Mouse (Mus musculus): ENCODE results near the gene Hsd3b2. TPM values are rescaled to one million over a fixed set of nuclear protein-coding genes. Genes with fewer than 3 reads are reported as not detected.
"Not testable (repeated sequence)": the region's sequence is repeated elsewhere in the genome, so short reads cannot be mapped to it uniquely, and the experiment has no call there.

The Hsd3b2 gene
- polyA plus RNA-seq (2016; fragmentation: Nextera tagmentation; extraction: Ambion mirVana), result 0.08 TPM in 1 of 2 replicates, not detected in the other

DNA sequence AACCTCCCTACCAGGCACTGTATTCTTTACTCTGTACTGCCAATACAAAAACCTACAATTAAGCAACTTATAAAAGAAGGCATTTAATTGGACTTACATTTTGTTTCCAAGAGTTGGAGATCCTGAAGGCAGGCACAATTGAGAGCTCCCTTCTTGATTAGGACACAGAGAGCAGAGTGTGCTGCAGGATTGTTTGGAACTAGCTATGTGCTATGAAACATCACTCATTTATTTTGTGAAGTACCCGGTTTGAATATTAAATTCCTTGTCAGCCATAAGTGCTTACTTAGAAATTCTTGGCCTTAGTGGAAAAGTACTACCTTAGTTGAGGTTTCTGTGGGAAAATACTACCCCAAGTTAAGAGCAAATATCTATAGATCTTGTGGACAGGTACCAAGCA is at the start of gene Hsd3b2:
TSS of gene Hsd3b2 (minus strand) at position 168 of the 400 bp plus-strand sequence.
- H3K36me3 ChIP-seq (replicated peaks), result no peaks in the 10 kb centered on the region
- H3K27me3 ChIP-seq (replicated peaks; ENCODE audit: low read depth, poor library complexity, severe bottlenecking), result no peaks in the 10 kb centered on the region
- H3K4me3 ChIP-seq, result no peak within 1 kb of the TSS
- no peak within 1 kb of the TSS for H3K27ac ChIP-seq (replicated peaks)
- no peak for DNase-seq (ENCODE audit: low spot score)
- no peaks in the 10 kb centered on the region for H3K4me1 ChIP-seq
- H3K9me3 ChIP-seq, result no peaks in the 10 kb centered on the region
- whole genome bisulfite sequencing, result 79% methylated on average over 1 of the region's 1 CpGs

DNA sequence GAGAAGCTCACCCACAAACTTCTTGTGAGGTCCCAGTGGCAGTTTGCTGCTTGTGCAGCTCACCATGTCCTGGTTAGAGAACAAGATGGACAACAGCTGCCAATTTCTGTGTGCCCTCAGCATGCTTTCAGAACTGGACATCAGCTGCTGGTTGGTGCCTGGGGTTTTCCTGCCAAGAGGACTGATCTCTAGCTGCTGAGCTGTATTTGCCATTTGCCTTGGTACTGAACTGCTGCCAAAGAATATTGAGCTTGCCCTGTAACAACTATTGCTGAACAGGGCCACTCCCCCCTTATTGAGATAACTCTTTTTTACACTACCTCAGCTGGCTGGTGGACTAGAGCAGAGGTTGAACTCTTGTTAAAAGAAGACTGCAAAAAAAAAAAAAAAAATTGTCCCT is 39.8 kb upstream of the Hsd3b2 start:
- Histone ChIP-seq H3K27me3 (replicated peaks; ENCODE audit: low read depth, poor library complexity, severe bottlenecking) (no peaks in the 10 kb centered on the region), H3K4me1 (no peaks in the 10 kb centered on the region), H3K4me3 (no peak overlapping the region), H3K9me3 (no peaks in the 10 kb centered on the region), H3K27ac (replicated peaks) (no peak overlapping the region), H3K36me3 (replicated peaks) (no peaks in the 10 kb centered on the region)
- no peak for DNase-seq (ENCODE audit: low spot score)

DNA sequence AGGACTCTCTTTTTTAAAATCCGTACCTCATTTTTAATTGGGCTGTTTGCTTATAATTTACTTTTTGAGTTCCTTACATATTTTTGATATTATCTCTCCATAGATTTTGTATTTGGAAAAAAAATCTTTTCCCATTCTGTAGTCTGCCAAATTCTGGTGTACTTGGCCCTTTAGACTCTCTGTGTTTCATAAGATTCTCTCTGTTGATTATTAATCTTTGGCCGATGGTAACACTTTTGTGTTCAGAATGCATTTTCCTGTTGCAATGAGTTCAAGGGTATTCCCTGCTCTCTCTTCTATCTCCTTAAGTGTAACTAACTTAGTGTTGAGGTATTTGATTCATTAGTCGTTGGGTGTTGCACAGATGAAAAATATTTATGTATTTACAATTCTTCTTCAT is 32.5 kb upstream of the Hsd3b2 start:
- no peaks in the 10 kb centered on the region for H3K9me3 ChIP-seq
- 85% methylated on average over 3 of the region's 3 CpGs for WGBS
- H3K27ac ChIP-seq (replicated peaks), result no peak overlapping the region
- no peaks in the 10 kb centered on the region for H3K36me3 ChIP-seq (replicated peaks)
- DNase-seq (ENCODE audit: low spot score), result no peak
- no peak overlapping the region for H3K4me3 ChIP-seq
- H3K27me3 ChIP-seq (replicated peaks; ENCODE audit: low read depth, poor library complexity, severe bottlenecking), result no peaks in the 10 kb centered on the region
- no peaks in the 10 kb centered on the region for H3K4me1 ChIP-seq

DNA sequence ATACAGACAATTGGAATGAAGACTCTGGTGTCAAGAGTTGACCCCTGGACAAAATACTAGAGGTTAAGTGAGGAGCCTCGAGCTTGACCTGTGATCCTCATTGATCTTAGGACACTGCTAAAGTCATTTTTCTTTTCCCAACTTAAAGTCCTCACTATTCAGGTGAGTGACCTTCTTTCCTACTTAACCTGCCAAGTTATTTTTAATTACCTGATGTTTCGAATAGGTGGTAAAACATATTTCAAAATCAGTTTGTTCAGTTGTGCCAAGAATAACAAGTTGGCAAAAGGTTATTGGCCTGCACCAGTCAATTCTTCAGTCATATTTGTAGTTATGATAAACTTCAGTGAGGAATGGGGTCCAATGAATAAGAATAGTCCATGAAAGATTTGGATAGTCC is 27.8 kb upstream of the Hsd3b2 start:
- Histone ChIP-seq H3K4me3 (no peak overlapping the region), H3K27me3 (replicated peaks; ENCODE audit: low read depth, poor library complexity, severe bottlenecking) (no peaks in the 10 kb centered on the region), H3K9me3 (no peaks in the 10 kb centered on the region), H3K27ac (replicated peaks) (no peak overlapping the region), H3K36me3 (replicated peaks) (no peaks in the 10 kb centered on the region), H3K4me1 (no peaks in the 10 kb centered on the region)
- DNase-seq (ENCODE audit: low spot score), result no peak
- WGBS, result 82% methylated on average over 2 of the region's 2 CpGs

DNA sequence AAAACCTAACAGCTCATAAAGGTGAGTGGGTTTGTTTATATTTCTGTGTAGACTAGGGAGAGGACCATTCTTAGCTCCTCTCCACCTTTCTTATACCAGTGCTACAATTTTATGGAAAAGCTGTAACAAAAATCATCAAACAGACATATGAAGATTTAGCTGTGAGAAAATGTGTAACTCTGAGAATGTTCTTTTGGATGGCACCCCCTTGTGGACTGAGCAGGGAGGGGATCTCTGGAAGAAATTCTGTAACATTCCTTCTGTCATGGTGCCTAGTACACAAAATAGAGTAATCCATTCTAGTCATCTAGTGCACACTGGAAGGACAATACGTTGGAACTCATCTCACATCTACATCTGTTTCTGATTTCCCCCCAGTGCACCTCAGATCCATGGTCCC is 16.7 kb upstream of the Hsd3b2 start:
- 73% methylated on average over 1 of the region's 1 CpGs for WGBS
- H3K36me3 ChIP-seq (replicated peaks); H3K9me3 ChIP-seq; DNase-seq (ENCODE audit: low spot score); H3K27ac ChIP-seq (replicated peaks); H3K4me1 ChIP-seq; H3K4me3 ChIP-seq; H3K27me3 ChIP-seq (replicated peaks; ENCODE audit: low read depth, poor library complexity, severe bottlenecking): not testable (repeated sequence)

DNA sequence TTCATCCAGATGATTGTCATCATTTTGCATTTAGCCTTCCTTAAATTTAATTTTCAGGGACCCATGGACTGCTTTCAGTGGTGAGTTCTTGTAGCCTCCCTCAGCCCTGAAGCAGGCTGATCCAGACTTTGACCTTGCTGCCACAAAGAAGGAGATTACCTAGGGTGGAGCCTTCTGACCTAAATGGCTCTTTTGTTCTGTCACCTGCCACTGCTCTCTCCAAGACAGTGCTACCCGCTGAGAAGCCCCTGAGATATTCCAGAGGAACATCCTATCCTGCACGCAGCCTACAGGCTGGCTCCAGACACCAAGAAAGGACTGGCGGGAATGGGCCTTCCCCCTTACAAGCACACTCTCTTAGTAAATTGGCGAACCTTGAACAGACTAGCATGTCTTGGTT is 10.0 kb upstream of the Hsd3b2 start:
- WGBS, result 51% methylated on average over 4 of the region's 4 CpGs
- no peaks in the 10 kb centered on the region for H3K27me3 ChIP-seq (replicated peaks; ENCODE audit: low read depth, poor library complexity, severe bottlenecking)
- DNase-seq (ENCODE audit: low spot score), result no peak
- H3K9me3 ChIP-seq, result no peaks in the 10 kb centered on the region
- no peaks in the 10 kb centered on the region for H3K36me3 ChIP-seq (replicated peaks)
- no peaks in the 10 kb centered on the region for H3K4me1 ChIP-seq
- no peak overlapping the region for H3K27ac ChIP-seq (replicated peaks)
- no peak overlapping the region for H3K4me3 ChIP-seq

DNA sequence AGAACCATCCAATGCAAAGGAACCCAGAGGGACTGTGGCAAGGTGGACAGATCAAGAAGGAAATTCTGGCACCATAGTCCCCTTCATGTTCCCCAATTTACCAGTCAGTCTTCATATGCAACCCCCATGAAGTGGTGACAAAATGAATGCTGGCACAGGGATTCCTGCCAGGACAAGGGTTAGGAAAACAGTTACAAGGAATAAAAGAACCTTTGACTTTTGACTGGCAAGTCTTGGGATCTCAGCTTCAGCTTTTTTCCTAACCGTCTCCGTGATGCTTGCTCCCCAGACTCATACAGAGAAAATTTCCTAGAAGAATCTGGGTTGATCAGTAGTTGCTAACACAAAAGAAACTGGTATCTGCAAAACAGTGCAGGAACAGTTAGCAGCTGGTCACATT is 9.4 kb upstream of the Hsd3b2 start:
- DNase-seq (ENCODE audit: low spot score), result no peak
- WGBS, result 80% methylated on average over 2 of the region's 2 CpGs
- H3K36me3 ChIP-seq (replicated peaks), result no peaks in the 10 kb centered on the region
- H3K9me3 ChIP-seq, result no peaks in the 10 kb centered on the region
- H3K4me3 ChIP-seq, result no peak overlapping the region
- no peak overlapping the region for H3K27ac ChIP-seq (replicated peaks)
- H3K27me3 ChIP-seq (replicated peaks; ENCODE audit: low read depth, poor library complexity, severe bottlenecking), result no peaks in the 10 kb centered on the region
- no peaks in the 10 kb centered on the region for H3K4me1 ChIP-seq

DNA sequence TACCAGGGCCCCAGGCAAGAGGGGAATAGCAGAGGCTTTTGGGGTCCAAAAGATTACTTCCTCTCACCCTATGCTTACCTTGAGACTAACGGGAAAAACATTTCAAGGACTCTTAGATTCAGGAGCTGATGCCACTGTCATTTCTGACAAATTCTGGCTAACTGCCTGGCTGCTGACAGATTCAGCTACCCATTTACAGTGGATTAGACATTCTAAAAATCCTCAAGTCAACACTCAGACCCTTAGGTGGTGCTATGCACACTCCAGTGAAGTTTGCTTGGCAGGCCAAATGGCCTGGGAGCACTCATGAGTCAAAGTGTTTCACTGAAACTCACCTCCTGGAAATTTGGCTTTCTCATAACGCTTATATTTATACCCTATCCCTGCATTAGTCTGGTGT is 1.9 kb upstream of the Hsd3b2 start:
- DNase-seq (ENCODE audit: low spot score), result no peak
- Histone ChIP-seq H3K27me3 (replicated peaks; ENCODE audit: low read depth, poor library complexity, severe bottlenecking) (no peaks in the 10 kb centered on the region), H3K4me3 (no peak overlapping the region), H3K4me1 (no peaks in the 10 kb centered on the region), H3K9me3 (no peaks in the 10 kb centered on the region), H3K27ac (replicated peaks) (no peak overlapping the region), H3K36me3 (replicated peaks) (no peaks in the 10 kb centered on the region)
- WGBS, result 85% methylated on average over 2 of the region's 2 CpGs

DNA sequence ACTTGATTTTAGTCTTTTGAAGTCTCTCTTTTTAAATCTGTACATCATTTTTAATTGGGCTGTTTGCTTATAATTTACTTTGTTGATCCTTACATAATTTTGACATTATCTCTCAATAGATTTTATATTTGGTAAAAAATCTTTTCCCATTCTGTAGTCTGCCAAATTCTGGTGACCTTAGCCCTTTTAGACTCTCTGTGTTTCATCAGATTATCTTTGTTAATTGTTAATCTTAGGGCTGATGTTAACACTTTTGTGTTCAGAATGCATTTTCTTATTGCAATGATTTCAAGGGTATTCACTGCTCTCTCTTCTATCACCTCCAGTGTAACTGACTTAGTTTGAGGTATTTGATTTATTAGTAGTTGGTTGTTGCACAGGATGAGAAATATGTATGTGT is 3.6 kb downstream of the Hsd3b2 start:
- DNase-seq (ENCODE audit: low spot score), result no peak
- H3K36me3 ChIP-seq (replicated peaks), result no peaks in the 10 kb centered on the region
- H3K4me3 ChIP-seq, result no peak overlapping the region
- no peaks in the 10 kb centered on the region for H3K27me3 ChIP-seq (replicated peaks; ENCODE audit: low read depth, poor library complexity, severe bottlenecking)
- no peaks in the 10 kb centered on the region for H3K9me3 ChIP-seq
- H3K27ac ChIP-seq (replicated peaks), result no peak overlapping the region
- H3K4me1 ChIP-seq, result no peaks in the 10 kb centered on the region

DNA sequence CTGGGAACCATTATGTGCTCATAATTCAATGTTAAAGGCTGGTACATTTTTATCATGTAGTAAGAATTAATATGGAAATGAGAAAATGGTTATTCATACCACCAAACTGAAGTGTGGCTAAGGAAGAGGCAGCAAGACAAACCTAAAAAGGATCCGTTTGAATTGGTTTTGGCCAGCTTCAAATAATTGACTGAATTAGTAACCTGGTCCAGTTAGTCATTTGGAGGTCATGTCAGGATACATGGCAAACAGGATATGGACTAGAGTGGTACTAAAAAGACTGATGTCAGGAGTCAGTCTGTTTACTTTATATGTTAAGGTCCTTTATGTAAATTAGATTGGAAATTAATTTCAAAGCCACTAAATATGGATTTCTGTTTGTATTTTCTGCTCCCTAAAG is 41.9 kb downstream of the Hsd3b2 start:
- Histone ChIP-seq H3K27ac (replicated peaks) (no peak overlapping the region), H3K9me3 (no peaks in the 10 kb centered on the region), H3K27me3 (replicated peaks; ENCODE audit: low read depth, poor library complexity, severe bottlenecking) (no peaks in the 10 kb centered on the region), H3K4me3 (no peak overlapping the region), H3K36me3 (replicated peaks) (no peaks in the 10 kb centered on the region), H3K4me1 (no peaks in the 10 kb centered on the region)
- whole genome bisulfite sequencing, result 78% methylated on average over 1 of the region's 1 CpGs
- no peak for DNase-seq (ENCODE audit: low spot score)

DNA sequence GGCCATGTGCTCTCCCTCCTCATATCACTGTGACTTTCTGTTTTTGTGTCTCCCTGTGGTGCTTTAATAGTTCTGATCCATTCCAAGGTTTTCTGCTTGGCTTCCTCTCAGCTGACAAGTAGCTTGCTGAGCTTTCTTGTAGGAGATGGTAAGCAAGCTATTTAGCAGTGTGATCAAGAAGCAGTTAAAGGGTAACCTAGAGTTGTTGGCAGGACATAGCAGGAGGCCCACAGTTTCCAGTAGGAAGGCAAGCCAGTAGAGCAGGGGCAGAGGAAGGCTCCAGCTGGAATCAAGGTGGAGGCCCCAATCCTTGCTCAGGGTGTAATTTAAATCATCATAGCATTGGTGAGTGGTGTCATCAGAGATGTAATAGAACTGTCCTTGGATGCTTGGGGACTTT is 43.6 kb downstream of the Hsd3b2 start:
- Histone ChIP-seq H3K4me3 (no peak overlapping the region), H3K4me1 (no peaks in the 10 kb centered on the region), H3K27ac (replicated peaks) (no peak overlapping the region), H3K9me3 (no peaks in the 10 kb centered on the region), H3K36me3 (replicated peaks) (no peaks in the 10 kb centered on the region), H3K27me3 (replicated peaks; ENCODE audit: low read depth, poor library complexity, severe bottlenecking) (no peaks in the 10 kb centered on the region)
- no peak for DNase-seq (ENCODE audit: low spot score)

Other genes starting within 250 kb of the Hsd3b2 start
- not detected in 2 replicates for gene Hsd3b4, start 214.0 kb downstream of the Hsd3b2 start, polyA plus RNA-seq (2016; fragmentation: Nextera tagmentation; extraction: Ambion mirVana)
- not detected in 2 replicates for gene Gm10681, start 135.7 kb downstream of the Hsd3b2 start, polyA plus RNA-seq (2016; fragmentation: Nextera tagmentation; extraction: Ambion mirVana)
- gene Hsd3b5, start 94.3 kb downstream of the Hsd3b2 start, polyA plus RNA-seq (2016; fragmentation: Nextera tagmentation; extraction: Ambion mirVana), result not detected in 2 replicates
- 0.04 TPM in 1 of 2 replicates, not detected in the other for gene Hsd3b3, start 38.6 kb upstream of the Hsd3b2 start, polyA plus RNA-seq (2016; fragmentation: Nextera tagmentation; extraction: Ambion mirVana)
- 5.7 and 9.1 TPM in 2 replicates for gene Hsd3b6, start 89.9 kb upstream of the Hsd3b2 start, polyA plus RNA-seq (2016; fragmentation: Nextera tagmentation; extraction: Ambion mirVana)
- gene Hsd3b1, start 135.3 kb upstream of the Hsd3b2 start, polyA plus RNA-seq (2016; fragmentation: Nextera tagmentation; extraction: Ambion mirVana), result 0.22 TPM in 1 of 2 replicates, not detected in the other
- gene Hao2, start 168.7 kb upstream of the Hsd3b2 start, polyA plus RNA-seq (2016; fragmentation: Nextera tagmentation; extraction: Ambion mirVana), result not detected in 2 replicates